Mouse (Mus musculus): ENCODE measurements around the gene Dnase1l3. TPM values are rescaled to one million over a fixed set of nuclear protein-coding genes. Genes with fewer than 3 reads are reported as not detected.

Gene Dnase1l3
- 0.09 TPM in 1 of 2 replicates, not detected in the other for polyA plus RNA-seq (2014; fragmentation: Nextera tagmentation; extraction: Ambion mirVana)

DNA sequence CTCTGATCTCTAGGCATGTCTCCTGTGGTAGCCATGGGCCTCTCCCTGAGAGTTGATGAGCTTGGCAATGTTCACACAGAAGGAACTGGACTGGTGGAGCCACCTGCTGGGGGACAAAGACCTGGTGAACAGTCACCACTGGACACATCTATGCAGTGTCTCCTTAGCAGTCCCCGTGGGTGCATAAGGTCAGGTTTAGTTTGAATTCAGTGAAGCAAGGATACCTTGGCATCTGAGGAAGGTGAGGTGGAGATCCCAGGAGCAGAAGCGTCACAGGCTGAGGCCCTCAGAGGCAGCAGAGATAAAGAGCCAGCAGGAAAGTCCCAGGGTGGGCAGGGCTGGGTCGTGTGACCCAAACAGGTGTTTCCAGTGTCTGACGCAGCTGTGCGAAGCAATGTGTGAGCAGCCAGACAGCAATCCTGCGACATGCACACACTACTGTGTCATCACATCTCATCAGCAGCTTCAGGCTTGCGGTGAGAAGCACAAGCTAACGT is at the start of gene Dnase1l3:
TSS of gene Dnase1l3 (minus strand) at position 303 of the 497 bp plus-strand sequence.
- Histone ChIP-seq H3K4me3 (replicated peaks; ENCODE audit: low read length) (no peak within 1 kb of the TSS), H3K4me2 (replicated peaks) (no peak within 1 kb of the TSS), H3K36me3 (replicated peaks; ENCODE audit: control insufficient read depth, insufficient read depth) (no peaks in the 10 kb centered on the region), H3K9ac (no peak within 1 kb of the TSS), H3K4me1 (replicated peaks; ENCODE audit: control insufficient read depth, insufficient read depth, low read length) (no peaks in the 10 kb centered on the region), H3K27me3 (ENCODE audit: control insufficient read depth, insufficient read depth, low read length) (peaks cover 7% of the 10 kb centered on the region; the same call in 1 of the 2 replicates), H3K27ac (no peak within 1 kb of the TSS), H3K9me3 (ENCODE audit: control insufficient read depth, low read length) (no peaks in the 10 kb centered on the region)
- WGBS, result 70% methylated on average over 8 of the region's 8 CpGs
- ATAC-seq (ENCODE audit: low FRiP score) (no peak), DNase-seq (ENCODE audit: low spot score) (no peak)

- DNase-seq (ENCODE audit: low spot score) (no peak), ATAC-seq (ENCODE audit: low FRiP score) (no peak)
- H3K4me2 ChIP-seq (replicated peaks), result no peak overlapping the region
- no peak overlapping the region for H3K27ac ChIP-seq
- WGBS, result 91% methylated on average over 9 of the region's 9 CpGs
- peaks cover 34% of the 10 kb centered on the region for H3K36me3 ChIP-seq (replicated peaks; ENCODE audit: control insufficient read depth, insufficient read depth)
- no peaks in the 10 kb centered on the region for H3K27me3 ChIP-seq (ENCODE audit: control insufficient read depth, insufficient read depth, low read length)
- no peaks in the 10 kb centered on the region for H3K4me1 ChIP-seq (replicated peaks; ENCODE audit: control insufficient read depth, insufficient read depth, low read length)
- no peak overlapping the region for H3K4me3 ChIP-seq (replicated peaks; ENCODE audit: low read length)
- no peak overlapping the region for H3K9ac ChIP-seq
- H3K9me3 ChIP-seq (ENCODE audit: control insufficient read depth, low read length), result no peaks in the 10 kb centered on the region
Measured at GRCm38 (mm10) chr14:8042577-8042976, 48.2 kb upstream of the Dnase1l3 start.

DNA sequence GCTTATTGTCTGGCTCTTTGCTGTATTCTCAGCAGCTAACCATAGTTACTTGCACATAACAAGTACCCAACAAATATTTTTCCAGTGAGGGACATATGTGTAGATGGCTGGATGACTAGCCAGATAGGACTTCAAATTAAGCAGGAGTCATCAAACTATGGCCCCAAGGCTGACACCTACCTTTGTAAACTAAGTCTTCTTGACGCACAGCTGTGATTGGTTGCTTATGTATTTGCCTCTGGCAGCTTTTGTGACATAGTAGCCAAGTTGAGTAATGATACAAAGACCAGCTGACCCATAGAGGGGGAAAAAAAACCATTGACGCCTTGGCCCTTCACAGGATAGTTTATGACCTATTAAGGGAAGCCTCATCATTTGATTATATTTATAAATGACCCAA is 47.7 kb upstream of the Dnase1l3 start:
- Histone ChIP-seq H3K9me3 (ENCODE audit: control insufficient read depth, low read length) (no peaks in the 10 kb centered on the region), H3K36me3 (replicated peaks; ENCODE audit: control insufficient read depth, insufficient read depth) (peaks cover 30% of the 10 kb centered on the region), H3K9ac (no peak overlapping the region), H3K4me3 (replicated peaks; ENCODE audit: low read length) (no peak overlapping the region), H3K4me2 (replicated peaks) (no peak overlapping the region), H3K27me3 (ENCODE audit: control insufficient read depth, insufficient read depth, low read length) (no peaks in the 10 kb centered on the region), H3K27ac (no peak overlapping the region), H3K4me1 (replicated peaks; ENCODE audit: control insufficient read depth, insufficient read depth, low read length) (no peaks in the 10 kb centered on the region)
- 89% methylated on average over 2 of the region's 2 CpGs for WGBS
- ATAC-seq (ENCODE audit: low FRiP score), result no peak
- DNase-seq (ENCODE audit: low spot score), result no peak

DNA sequence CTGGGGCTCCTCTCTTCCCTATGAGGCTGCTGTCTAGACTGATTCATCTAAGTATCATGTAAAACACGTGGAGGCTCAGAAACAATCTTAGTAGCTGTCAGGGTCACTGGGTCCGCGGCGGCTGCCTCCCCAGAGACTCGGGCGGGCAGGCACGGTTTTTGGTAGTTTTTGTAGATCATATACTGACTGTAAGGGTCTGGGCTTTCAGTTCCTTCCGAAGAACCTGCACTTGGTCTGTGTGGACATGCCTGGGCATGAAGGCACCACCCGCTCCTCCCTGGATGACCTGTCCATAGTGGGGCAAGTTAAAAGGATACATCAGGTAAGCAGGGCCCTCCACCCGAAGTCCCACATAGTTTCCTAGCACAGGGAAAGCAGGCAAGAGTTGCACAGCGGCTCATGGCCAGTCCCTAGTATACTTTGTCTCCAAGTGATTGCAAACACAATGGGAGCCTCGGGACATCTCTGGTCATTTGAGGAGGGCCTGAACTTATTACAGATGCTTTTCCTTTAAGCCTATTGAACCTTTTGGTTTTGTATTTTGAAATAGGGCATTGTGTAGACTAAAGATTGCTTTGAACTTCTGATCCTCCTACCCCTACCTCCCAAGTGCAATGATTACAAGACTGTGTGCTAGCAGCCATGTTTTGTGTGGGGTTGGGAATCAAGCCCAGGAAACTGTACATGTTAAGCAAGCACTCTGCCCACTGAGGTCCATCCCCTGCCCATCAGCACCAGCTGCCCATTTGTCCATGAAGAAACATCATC is 46.7 kb upstream of the Dnase1l3 start:
- H3K4me2 ChIP-seq (replicated peaks), result no peak overlapping the region
- WGBS, result 90% methylated on average over 12 of the region's 12 CpGs
- H3K27ac ChIP-seq, result no peak overlapping the region
- no peak overlapping the region for H3K4me3 ChIP-seq (replicated peaks; ENCODE audit: low read length)
- ATAC-seq (ENCODE audit: low FRiP score) (no peak), DNase-seq (ENCODE audit: low spot score) (no peak)
- peaks cover 22% of the 10 kb centered on the region for H3K36me3 ChIP-seq (replicated peaks; ENCODE audit: control insufficient read depth, insufficient read depth)
- no peaks in the 10 kb centered on the region for H3K9me3 ChIP-seq (ENCODE audit: control insufficient read depth, low read length)
- no peak overlapping the region for H3K9ac ChIP-seq
- H3K27me3 ChIP-seq (ENCODE audit: control insufficient read depth, insufficient read depth, low read length), result no peaks in the 10 kb centered on the region
- H3K4me1 ChIP-seq (replicated peaks; ENCODE audit: control insufficient read depth, insufficient read depth, low read length), result no peaks in the 10 kb centered on the region

DNA sequence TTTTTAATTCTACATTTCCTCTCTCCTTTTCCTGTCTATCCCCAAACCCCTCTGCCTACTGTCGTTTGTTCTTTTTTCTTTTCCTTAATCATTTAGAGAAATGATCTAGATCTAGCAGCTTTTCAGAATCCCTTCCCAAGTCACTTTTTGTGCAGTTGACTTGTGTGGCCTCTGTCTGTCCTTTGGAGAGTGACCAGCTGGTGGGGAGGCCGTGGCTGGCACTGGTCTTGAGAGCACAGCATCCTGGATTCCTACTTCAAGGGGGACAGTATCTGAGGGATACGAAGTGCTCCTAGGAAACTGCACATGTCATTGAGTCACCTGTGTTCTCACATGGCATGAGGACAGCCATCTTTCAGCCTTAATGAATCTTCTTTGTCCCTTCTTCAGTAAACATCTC is 45.8 kb upstream of the Dnase1l3 start:
- Histone ChIP-seq H3K27me3 (ENCODE audit: control insufficient read depth, insufficient read depth, low read length) (no peaks in the 10 kb centered on the region), H3K9ac (no peak overlapping the region), H3K36me3 (replicated peaks; ENCODE audit: control insufficient read depth, insufficient read depth) (peaks cover 14% of the 10 kb centered on the region; the same call in 1 of the 2 replicates), H3K9me3 (ENCODE audit: control insufficient read depth, low read length) (no peaks in the 10 kb centered on the region), H3K4me3 (replicated peaks; ENCODE audit: low read length) (no peak overlapping the region), H3K4me1 (replicated peaks; ENCODE audit: control insufficient read depth, insufficient read depth, low read length) (no peaks in the 10 kb centered on the region), H3K4me2 (replicated peaks) (no peak overlapping the region), H3K27ac (no peak overlapping the region)
- ATAC-seq (ENCODE audit: low FRiP score) (no peak), DNase-seq (ENCODE audit: low spot score) (no peak)
- 80% methylated on average over 3 of the region's 3 CpGs for WGBS

- DNase-seq (ENCODE audit: low spot score), result no peak
- WGBS, result 82% methylated on average over 7 of the region's 7 CpGs
- H3K4me3 ChIP-seq (replicated peaks; ENCODE audit: low read length), result no peak overlapping the region
- no peak overlapping the region for H3K9ac ChIP-seq
- ATAC-seq (ENCODE audit: low FRiP score), result no peak
- no peak overlapping the region for H3K27ac ChIP-seq
- H3K4me2 ChIP-seq (replicated peaks), result no peak overlapping the region
- no peaks in the 10 kb centered on the region for H3K27me3 ChIP-seq (ENCODE audit: control insufficient read depth, insufficient read depth, low read length)
- 0 out of 2 replicates have a peak, but pooled peaks cover 11% of the 10 kb centered on the region for H3K36me3 ChIP-seq (replicated peaks; ENCODE audit: control insufficient read depth, insufficient read depth)
- H3K9me3 ChIP-seq (ENCODE audit: control insufficient read depth, low read length), result no peaks in the 10 kb centered on the region
- H3K4me1 ChIP-seq (replicated peaks; ENCODE audit: control insufficient read depth, insufficient read depth, low read length), result no peaks in the 10 kb centered on the region
Measured at GRCm38 (mm10) chr14:8038791-8039448, 44.5 kb upstream of the Dnase1l3 start.

DNA sequence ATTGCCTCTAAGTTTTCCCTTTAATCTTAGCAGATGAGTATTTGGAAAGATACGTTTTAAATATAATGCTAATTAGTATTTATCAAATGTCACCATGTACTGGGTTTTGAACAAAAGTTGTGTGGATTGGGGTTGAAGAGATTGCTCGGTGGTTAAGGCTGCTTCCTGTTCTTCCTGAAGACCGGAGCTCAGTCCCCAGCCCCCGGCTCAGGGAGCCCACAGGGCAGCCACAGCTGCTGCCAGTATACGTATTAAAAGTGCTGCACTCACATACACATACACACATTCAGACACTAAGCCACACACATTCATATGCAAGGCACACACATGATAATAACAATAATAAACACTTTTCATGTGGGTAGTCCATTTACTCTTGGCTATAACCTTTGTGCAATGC is 43.8 kb upstream of the Dnase1l3 start:
- no peaks in the 10 kb centered on the region for H3K27me3 ChIP-seq (ENCODE audit: control insufficient read depth, insufficient read depth, low read length)
- H3K4me2 ChIP-seq (replicated peaks), result no peak overlapping the region
- H3K36me3 ChIP-seq (replicated peaks; ENCODE audit: control insufficient read depth, insufficient read depth), result 0 out of 2 replicates have a peak, but pooled peaks cover 4% of the 10 kb centered on the region
- no peak overlapping the region for H3K9ac ChIP-seq
- H3K9me3 ChIP-seq (ENCODE audit: control insufficient read depth, low read length), result no peaks in the 10 kb centered on the region
- no peaks in the 10 kb centered on the region for H3K4me1 ChIP-seq (replicated peaks; ENCODE audit: control insufficient read depth, insufficient read depth, low read length)
- DNase-seq (ENCODE audit: low spot score) (no peak), ATAC-seq (ENCODE audit: low FRiP score) (no peak)
- H3K27ac ChIP-seq, result no peak overlapping the region
- H3K4me3 ChIP-seq (replicated peaks; ENCODE audit: low read length), result no peak overlapping the region
- 88% methylated on average over 5 of the region's 5 CpGs for WGBS

GRCm38 (mm10) chr14:8036406-8036805 is 42.0 kb upstream of the Dnase1l3 start:
- WGBS, result 78% methylated on average over 5 of the region's 5 CpGs
- no peak overlapping the region for H3K9ac ChIP-seq
- no peak overlapping the region for H3K4me3 ChIP-seq (replicated peaks; ENCODE audit: low read length)
- no peaks in the 10 kb centered on the region for H3K9me3 ChIP-seq (ENCODE audit: control insufficient read depth, low read length)
- no peaks in the 10 kb centered on the region for H3K4me1 ChIP-seq (replicated peaks; ENCODE audit: control insufficient read depth, insufficient read depth, low read length)
- H3K27me3 ChIP-seq (ENCODE audit: control insufficient read depth, insufficient read depth, low read length), result no peaks in the 10 kb centered on the region
- no peak overlapping the region for H3K27ac ChIP-seq
- ATAC-seq (ENCODE audit: low FRiP score) (no peak), DNase-seq (ENCODE audit: low spot score) (no peak)
- H3K36me3 ChIP-seq (replicated peaks; ENCODE audit: control insufficient read depth, insufficient read depth), result 0 out of 2 replicates have a peak, but pooled peaks cover 4% of the 10 kb centered on the region
- no peak overlapping the region for H3K4me2 ChIP-seq (replicated peaks)

- 0 out of 2 replicates have a peak, but pooled peaks cover 4% of the 10 kb centered on the region for H3K36me3 ChIP-seq (replicated peaks; ENCODE audit: control insufficient read depth, insufficient read depth)
- H3K4me2 ChIP-seq (replicated peaks), result no peak overlapping the region
- H3K4me1 ChIP-seq (replicated peaks; ENCODE audit: control insufficient read depth, insufficient read depth, low read length), result no peaks in the 10 kb centered on the region
- WGBS, result 86% methylated on average over 6 of the region's 6 CpGs
- no peak overlapping the region for H3K4me3 ChIP-seq (replicated peaks; ENCODE audit: low read length)
- no peak for DNase-seq (ENCODE audit: low spot score)
- no peak overlapping the region for H3K27ac ChIP-seq
- H3K9ac ChIP-seq, result no peak overlapping the region
- H3K27me3 ChIP-seq (ENCODE audit: control insufficient read depth, insufficient read depth, low read length), result no peaks in the 10 kb centered on the region
- no peaks in the 10 kb centered on the region for H3K9me3 ChIP-seq (ENCODE audit: control insufficient read depth, low read length)
- no peak for ATAC-seq (ENCODE audit: low FRiP score)
Measured at GRCm38 (mm10) chr14:8035951-8036350, 41.6 kb upstream of the Dnase1l3 start.

Measured in hindbrain, embryonic 14.5 days (tissue).